Mouse (Mus musculus): ENCODE data around the gene Exosc6.
"Not testable (repeated sequence)": the region's sequence is repeated elsewhere in the genome, so short reads cannot be mapped to it uniquely, and the experiment has no call there.

Exosc6 gene

DNA sequence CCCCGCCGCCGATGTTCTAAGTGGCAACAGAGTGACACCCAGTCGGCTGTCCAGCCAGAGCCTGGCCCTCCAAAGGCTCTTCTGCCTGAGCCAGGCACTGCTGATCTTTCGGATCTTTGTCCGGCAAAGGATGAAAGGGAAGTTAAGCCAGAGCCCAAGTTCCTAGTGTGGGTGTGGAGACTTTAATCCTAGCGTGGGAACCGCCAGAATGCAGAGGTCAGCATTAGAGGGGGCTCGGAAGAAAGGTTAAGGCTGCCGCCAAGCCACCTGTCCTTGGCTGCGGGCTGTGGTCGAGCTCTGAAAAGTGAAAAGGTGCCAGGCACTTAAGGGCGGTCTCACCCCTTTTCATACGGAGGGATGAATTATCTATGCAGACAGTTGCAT lies 5.5 kb downstream of the Exosc6 start:
- DNase-seq (ENCODE audit: low spot score in 2 of 2): no peak

DNA sequence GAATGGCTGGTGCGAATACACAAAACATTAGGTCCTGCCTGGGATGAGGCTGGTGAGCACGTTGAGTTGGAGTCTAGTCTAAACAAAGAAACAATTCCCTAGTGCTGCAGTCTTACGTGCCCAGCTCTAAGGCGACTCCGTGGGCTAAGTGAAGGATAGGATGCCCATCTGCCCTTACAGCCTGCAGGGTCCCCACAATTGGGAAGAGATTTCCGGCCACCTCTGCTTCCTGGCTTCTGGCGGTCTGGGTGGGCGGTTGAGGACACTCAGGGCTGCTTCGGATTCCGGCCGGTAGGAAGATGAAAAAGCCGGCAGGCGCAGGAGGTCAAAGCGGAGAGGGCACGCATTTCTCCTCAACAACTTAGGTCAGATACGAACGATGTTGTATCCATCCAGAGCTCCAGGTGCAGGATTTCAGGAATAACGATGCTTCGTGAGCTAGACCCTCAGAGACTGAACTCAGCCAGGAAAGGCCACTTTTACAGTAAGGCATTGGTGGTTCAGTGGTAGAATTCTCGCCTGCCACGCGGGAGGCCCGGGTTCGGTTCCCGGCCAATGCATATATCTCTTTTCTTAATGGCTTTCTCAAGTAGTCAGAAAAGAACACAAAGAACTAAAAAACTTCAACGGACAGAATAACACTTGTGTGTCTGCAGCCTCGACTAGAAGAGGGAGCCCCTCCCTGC lies 6.1 kb downstream of the Exosc6 start:
- DNase-seq (ENCODE audit: low spot score in 2 of 2): peak; percentile 72 to 87

DNA sequence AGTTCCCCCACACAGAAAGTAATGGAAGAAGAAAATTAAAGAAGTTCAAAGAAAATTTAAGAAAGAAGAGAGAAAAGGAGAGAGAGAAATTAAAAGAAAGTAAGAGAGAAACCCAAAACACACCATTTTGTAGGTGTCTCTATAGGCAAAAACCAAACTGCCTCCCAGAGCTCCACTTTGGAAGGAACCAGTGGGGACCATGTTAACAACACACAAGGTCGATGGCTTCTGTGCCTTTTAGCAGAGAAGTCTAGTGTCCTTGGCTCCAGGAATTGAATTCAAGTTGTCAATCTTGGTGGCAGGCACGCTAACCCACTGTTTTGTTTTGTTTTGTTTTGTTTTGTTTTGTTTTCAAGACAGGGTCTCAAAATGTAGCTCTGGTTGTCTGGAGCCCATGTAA lies 6.8 kb downstream of the Exosc6 start:
- no peak for DNase-seq (ENCODE audit: low spot score in 2 of 2)

DNA sequence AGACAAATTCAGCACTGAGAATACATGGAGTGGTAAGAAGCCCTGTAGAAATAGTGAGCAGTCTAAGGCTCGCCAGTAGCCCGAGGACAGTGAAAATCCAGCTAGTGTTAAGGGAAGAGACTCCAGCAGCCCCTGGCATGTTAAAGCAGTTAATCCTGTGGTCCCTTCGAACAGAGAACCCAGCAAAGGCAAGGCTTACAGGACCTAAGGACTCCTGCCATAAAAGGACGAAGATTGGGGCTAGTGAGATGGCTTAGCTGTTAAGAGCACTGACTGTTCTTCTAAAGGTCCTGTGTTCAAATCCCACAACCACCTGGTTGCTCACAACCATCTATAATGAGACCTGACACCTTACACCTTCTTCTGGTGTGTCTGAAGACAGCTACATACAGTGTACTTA lies 10.2 kb downstream of the Exosc6 start:
- DNase-seq (ENCODE audit: low spot score in 2 of 2): no peak

DNA sequence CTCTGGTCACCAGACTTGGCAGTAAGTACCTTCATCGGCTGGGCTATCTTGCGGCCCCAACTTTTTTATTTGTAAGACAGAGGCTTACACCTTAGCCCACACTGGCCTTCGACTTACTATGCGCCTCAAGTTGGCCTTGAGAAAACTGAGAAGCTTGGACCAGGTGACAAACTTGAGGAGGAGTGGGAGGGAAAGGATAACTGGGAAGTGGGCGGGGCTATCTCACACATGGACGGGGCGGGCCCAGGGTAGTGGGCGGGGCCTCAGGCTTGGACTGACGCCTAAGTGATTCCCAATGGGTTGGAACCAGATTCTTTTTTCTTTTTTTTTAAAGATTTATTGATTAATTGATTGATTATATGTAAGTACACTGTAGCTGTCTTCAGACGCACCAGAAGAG lies 11.3 kb downstream of the Exosc6 start:
- DNase-seq (ENCODE audit: low spot score in 2 of 2): no peak

DNA sequence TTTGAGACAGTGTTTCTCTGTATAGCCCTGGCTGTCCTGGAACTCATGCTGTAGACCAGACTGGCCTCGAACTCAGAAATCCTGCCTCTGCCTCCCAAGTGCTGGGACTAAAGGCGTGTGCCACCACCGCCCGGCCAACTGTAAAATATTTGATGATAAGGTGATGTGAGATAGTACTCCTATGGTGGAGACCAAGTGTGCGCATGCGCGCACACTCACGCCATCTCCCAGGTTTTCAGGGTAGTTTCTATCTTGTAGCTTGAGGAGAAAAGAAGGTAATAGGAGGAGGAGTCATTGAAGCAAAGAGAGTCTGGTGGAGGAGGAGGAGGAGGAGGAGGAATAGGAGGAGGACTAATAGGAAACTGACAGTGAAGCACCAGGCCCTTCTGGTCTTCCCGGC lies 12.5 kb downstream of the Exosc6 start:
- not testable (repeated sequence) for DNase-seq (ENCODE audit: low spot score in 2 of 2)

DNA sequence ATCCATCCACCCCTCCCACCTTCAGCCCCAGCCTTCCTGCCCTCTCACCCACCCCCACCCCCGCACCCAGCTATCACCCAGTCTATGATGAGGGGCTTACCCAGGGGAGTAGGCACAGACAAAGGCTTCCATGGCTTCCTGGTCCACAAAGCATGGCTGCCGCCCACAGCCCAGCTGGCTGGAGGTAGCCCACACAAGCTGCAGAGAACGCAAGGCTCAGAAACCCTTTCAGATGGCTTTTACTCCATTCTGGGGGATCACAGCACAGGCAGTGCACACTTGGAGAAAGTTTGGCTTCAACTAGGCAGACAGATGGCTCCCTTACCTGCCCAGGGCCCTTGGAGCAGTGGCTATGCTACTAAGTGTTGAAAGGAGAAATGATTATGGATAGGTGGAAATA lies 19.8 kb downstream of the Exosc6 start:
- no peak for DNase-seq (ENCODE audit: low spot score in 2 of 2)

DNA sequence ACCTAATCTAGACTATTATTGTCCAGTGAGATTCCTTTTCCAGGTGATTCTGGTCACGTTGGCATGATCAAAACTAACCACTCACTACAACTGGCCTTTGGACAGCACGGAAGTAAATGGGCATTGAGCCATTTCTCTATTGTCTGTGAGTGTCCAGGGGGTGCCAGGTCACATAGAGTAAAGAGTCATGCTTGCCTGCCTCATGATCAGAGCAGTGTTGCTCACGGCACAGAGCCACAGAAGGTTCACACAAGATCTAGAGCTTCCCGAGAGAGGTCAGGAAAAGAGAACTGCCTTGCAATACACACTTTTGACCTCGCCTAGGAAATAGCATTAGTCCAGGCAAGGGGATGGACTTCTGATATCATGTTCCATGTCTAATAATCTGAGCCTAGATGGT lies 23.3 kb downstream of the Exosc6 start:
- DNase-seq (ENCODE audit: low spot score in 2 of 2): no peak

DNA sequence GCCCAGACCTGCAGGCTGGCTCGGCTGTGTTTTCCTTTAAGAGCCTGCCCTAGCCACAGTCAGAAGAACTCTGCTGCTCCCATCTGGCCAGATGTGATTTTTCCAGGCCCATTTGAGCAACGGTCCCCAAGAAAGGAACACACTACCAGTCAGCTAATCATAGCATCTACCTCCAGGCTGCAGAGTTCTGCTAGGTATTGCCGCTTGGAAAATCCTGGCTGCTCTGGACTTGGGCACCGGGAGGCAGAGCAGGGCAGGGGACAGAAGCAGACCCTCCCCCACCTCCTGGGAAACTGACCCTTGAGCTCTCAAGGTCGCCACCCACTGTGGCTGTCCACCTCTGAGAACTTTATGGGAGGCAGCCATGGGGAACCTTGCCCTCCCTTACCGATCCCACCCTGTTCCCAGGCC lies 23.7 kb downstream of the Exosc6 start:
- no peak for DNase-seq (ENCODE audit: low spot score in 2 of 2)

DNA sequence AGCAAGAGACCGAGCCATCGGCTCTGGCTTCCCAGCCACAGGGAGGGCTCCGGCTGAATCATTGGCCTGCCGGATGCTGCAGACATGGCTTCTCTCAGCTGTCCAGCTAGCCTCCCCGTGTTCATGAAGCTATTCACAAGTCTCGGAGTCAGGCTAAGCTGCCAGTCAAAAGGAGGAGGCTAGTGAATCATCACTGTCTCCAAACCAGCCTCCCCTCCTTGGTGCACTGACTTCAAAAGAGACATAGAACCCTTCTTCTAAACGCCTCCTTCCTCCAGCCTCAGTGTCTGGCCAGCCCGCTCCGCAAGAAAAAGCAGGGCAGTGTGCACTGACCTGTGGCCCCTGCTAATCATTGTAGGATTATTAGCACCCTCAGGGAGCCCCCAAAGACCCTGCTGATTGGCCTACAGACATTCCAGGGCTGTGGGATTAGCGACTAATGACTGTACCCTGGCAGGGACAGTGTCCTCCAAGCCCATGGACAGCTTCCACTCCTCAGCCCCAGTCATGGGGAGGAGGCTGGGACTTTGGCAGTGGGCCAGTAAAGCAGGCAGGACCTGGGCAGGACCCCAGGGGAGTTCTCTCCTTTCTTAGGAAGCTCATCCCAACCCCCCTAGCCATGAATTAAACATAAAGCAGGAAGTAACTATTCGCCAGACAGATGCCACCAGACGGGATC lies 25.6 kb downstream of the Exosc6 start:
- no peak for DNase-seq (ENCODE audit: low spot score in 2 of 2)

DNA sequence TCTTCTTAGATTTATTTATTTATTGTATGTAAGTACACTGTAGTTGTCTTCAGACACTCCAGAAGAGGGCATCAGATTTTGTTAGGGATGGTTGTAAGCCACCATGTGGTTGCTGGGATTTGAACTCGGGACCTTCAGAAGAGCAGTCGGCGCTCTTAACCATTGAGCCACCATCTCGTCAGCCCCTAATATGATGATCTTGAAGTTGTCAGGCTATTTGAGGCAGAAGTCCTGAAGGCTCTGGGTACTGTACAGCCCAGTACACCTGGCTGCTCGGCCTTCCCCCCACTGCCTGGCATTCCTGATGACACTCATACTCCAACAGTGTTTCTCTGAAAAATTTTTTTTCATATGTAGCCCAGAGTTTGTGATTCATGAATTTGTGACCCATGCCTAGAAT lies 27.8 kb downstream of the Exosc6 start:
- not testable (repeated sequence) for DNase-seq (ENCODE audit: low spot score in 2 of 2)

DNA sequence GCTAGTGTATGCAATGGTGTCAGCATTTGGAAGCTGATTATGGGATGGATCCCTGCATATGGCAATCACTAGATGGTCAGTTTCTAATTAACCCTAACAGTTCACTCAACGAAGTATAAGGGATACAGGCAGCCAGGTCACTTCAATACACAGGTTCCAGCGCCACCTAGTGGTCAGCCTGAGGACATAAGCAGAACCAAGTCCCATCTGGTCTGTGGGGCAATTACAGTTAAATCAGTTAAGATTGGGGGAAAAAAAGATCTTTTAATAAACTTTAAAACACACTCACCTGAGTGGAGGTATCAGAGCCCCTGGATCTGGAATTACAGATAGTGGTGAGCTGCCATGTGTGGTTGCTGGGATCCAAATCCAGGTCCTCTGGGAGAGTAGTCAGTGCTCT lies 34.0 kb downstream of the Exosc6 start:
- DNase-seq (ENCODE audit: low spot score in 2 of 2): peak; percentile 35 to 49

DNA sequence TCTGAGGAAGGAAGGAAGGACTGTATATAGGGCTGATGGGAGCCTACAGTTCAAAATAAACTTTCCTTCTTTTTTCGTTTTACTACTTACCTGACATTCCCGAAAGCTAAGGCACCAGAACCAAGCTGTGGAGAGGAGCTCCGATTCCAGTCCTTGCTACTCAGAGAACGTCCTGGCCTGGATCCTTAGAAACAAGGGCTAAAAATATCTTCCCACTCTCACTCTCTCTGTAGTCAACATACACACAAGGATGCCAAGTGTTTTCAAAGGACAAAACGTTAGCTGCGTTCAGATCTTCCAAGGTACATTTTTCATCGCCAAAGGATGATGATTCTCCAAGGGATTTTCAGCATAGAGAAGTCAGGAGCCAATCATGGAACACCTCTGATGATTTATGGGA lies 35.6 kb downstream of the Exosc6 start:
- peak; percentile 22 to 23 for DNase-seq (ENCODE audit: low spot score in 2 of 2)

DNA sequence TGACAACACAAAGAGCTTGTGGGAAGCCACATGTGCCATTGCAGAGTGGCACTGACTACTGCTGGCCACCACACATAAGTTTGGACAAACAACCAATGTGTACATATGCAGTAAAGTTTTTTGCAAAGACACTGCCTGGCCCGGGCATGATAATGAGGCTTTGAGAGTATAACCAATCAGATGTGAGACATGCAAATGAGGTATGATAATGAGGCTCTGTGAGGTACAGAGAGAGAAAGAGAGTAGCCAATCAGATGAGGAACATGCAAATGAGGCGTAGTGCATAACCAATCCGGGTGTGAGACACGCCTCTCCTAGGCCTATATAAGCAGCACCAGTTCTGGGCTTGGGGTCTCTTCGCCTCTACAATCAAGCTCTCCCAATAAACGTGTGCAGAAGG lies 36.2 kb downstream of the Exosc6 start, which contains the start of gene Clec18a:
Clec18a (minus strand) TSS at position 101 of the 400 bp plus-strand sequence.
- not testable (repeated sequence) for DNase-seq (ENCODE audit: low spot score in 2 of 2)

DNA sequence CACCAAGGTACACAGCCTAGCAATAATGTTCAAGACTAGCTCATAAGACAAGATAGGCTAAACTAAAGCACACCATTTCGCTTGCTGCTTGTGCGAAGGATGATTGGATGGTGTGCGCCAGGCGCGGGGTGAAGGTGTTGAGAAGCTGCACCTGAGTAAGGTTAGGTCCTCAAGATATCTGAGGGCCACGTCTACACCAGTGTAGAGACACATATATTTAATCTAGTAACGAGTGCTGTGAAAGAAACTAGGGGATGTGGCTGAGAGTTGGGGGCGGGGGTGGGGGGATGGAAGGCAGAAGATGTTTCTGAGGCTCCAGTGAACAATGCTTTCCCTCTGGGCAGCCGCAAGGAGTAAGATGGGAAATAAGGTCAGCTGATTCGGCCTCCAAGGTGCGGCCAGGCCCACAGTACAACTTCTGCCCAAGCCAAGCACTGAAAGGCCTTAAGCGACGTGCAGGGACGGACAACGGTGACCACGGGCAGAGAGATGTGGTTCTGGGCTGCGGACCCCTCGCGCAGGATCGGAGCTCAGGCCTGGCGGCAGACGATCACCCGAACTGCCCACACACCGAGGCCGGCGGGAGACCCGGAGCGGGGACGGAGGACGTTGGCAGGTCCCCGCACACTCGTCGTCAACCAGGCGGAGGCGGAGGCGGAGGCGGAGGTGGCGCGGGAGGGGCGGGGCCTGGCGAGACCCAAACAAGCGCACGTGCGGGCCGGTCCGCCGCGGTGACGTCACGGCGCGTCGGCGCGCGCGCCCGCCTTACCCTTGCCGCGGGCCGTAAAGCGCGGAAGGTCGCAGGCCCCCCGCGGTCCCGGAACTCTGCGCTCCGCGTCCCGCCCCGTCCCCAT lies 38.0 kb downstream of the Exosc6 start, which contains the start of gene Pdpr:
Pdpr (plus strand) TSS at position 766 of the 854 bp plus-strand sequence.
- peak; percentile 92 to 93 for DNase-seq (ENCODE audit: low spot score in 2 of 2)

DNA sequence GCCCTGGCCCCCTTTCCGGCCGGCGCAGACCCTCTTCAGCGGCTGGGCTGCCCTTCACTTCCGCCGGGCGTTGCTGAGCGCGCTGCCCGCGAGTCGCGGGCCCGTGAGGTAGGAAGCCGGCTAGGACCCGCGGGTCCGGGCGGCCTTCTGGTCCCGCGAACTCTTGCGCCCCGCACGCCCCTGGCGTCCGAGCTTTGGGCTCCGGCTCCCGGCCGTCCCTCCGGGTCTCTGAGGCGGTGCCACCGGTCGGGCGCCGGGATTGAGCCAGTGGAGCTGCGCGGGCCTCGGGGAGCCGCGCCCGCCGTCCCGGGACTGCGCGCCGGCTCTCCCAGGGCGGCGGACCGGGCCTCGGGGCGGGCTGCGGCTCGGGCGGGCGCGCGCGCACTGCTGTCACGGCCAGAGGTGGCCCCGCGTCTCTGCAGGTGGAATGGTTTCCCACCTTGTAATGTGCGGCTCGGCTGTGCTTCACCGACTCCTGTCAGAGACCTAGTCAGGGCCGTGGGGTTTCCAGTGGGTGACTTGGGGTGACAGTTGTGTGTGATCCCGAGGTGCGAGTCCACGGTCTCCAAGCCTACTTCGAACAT lies 38.7 kb downstream of the Exosc6 start:
- not testable (repeated sequence) for DNase-seq (ENCODE audit: low spot score in 2 of 2)

All from heart, adult 9 months (tissue).